Mouse (Mus musculus): ENCODE data around the gene Acad10.

DNA sequence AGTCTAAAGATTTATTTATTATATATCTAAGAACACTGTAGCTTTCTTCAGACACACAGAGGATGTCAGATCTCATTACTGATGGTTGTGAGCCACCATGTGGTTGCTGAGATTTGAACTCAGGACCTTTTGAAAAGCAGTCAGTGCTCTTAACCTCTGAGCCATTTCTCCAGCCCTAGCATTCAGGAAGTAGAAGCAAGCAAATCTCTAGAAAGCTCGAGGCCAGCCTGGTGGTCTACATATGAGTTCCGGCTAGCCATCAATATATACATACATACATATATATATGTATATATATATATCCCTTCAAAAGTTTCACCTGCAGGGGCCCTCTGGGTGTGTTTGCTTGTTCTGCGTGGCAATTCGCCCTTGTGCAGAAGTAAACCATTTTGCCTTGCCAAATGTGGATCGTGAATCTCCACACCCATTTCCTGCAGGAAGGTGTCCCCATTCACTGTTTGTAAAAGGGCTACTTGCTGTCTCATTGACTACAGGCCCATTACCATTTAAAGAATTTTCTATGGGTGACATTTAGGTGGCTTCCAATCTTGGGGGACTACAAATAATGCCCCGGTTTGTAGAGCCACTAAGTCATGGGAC, 65.5 kb downstream of the Acad10 start:
- TF ChIP-seq GATA1 (IDR thresholded peaks at IDR 0.05; ENCODE audit: borderline replicate concordance, low read length) (no peak), FLI1 (IDR thresholded peaks at IDR 0.05; ENCODE audit: low read length) (no peak)
